Mouse (Mus musculus) lung, postnatal 36 days (tissue): ENCODE results near the gene Ttpal.
"Not testable (repeated sequence)": the region's sequence is repeated elsewhere in the genome, so short reads cannot be mapped to it uniquely, and the experiment has no call there.

Experiments used
- DNase-seq: peaks from one replicate; pipeline ENCODE4 v3.0.0; 2022; ENCODE audit warnings: mixed read lengths

Gene Ttpal

GRCm38 (mm10) chr2:163593636-163594282 lies 8.4 kb upstream of the Ttpal start:
- no peak for DNase-seq

- peak; percentile 86 for DNase-seq
Observed at GRCm38 (mm10) chr2:163595119-163595518, 7.0 kb upstream of the Ttpal start.

- DNase-seq = peak; percentile 94
Observed at GRCm38 (mm10) chr2:163596057-163596872, 5.8 kb upstream of the Ttpal start.

GRCm38 (mm10) chr2:163596873-163597155 lies 5.3 kb upstream of the Ttpal start:
- DNase-seq = no peak

- peak; percentile 89 for DNase-seq
Observed at GRCm38 (mm10) chr2:163597661-163598060, 4.5 kb upstream of the Ttpal start.

GRCm38 (mm10) chr2:163599226-163599625 lies 2.9 kb upstream of the Ttpal start:
- DNase-seq = peak; percentile 85

GRCm38 (mm10) chr2:163601066-163601465 lies 1.0 kb upstream of the Ttpal start:
- no peak for DNase-seq

GRCm38 (mm10) chr2:163601712-163602100 lies 408 bp upstream of the Ttpal start:
- DNase-seq = no peak

- no peak for DNase-seq
Observed at GRCm38 (mm10) chr2:163606161-163606560, 4.0 kb downstream of the Ttpal start.

GRCm38 (mm10) chr2:163608008-163608407 lies 5.9 kb downstream of the Ttpal start:
- DNase-seq = no peak

- no peak for DNase-seq
Observed at GRCm38 (mm10) chr2:163609281-163609975, 7.3 kb downstream of the Ttpal start.

- DNase-seq = no peak
Observed at GRCm38 (mm10) chr2:163611176-163611575, 9.1 kb downstream of the Ttpal start.

GRCm38 (mm10) chr2:163613206-163613605 lies 11.1 kb downstream of the Ttpal start:
- DNase-seq = no peak

GRCm38 (mm10) chr2:163613990-163614389 lies 11.9 kb downstream of the Ttpal start:
- no peak for DNase-seq

- DNase-seq = no peak
Observed at GRCm38 (mm10) chr2:163615401-163615800, 13.3 kb downstream of the Ttpal start.

- DNase-seq = no peak
Observed at GRCm38 (mm10) chr2:163615906-163616651, 14.0 kb downstream of the Ttpal start.

- no peak for DNase-seq
Observed at GRCm38 (mm10) chr2:163616652-163617227, 14.6 kb downstream of the Ttpal start.

- no peak for DNase-seq
Observed at GRCm38 (mm10) chr2:163617232-163617863, 15.2 kb downstream of the Ttpal start.

- DNase-seq = no peak
Observed at GRCm38 (mm10) chr2:163617874-163618273, 15.8 kb downstream of the Ttpal start.

GRCm38 (mm10) chr2:163620451-163620850 lies 18.3 kb downstream of the Ttpal start:
- peak; percentile 79 for DNase-seq

GRCm38 (mm10) chr2:163621401-163621800 lies 19.3 kb downstream of the Ttpal start:
- DNase-seq = not testable (repeated sequence)

GRCm38 (mm10) chr2:163631223-163631622 lies 29.1 kb downstream of the Ttpal start:
- DNase-seq = no peak
